Mouse (Mus musculus): Measurements from ENCODE around the gene Il33. TPM values are rescaled to one million over a fixed set of nuclear protein-coding genes. Genes with fewer than 3 reads are reported as not detected.
A peak's percentile ranks its signal among the peaks of the same experiment; 100 is the strongest.

Il33 gene
- polyA plus RNA-seq, 1 experiment from 2014 or later: 7.1 TPM

DNA sequence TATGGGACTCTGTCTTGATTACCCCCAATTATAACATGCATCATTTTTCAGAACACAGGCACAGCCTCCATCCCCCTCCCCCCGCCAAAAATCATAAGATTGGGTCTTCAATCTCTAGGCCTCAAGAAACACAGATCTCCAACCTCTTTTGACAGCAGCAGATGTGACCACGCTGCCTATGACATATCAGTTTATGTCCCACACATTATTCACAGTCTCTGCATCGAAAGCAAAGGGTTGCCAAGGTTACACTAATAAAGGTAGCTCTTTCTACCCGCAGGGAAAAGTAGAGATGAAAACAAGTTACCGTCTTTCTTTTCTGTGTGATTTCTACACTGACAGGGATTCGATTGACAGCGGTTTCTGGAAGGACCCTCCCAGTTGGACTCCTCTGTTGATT lies 29.9 kb upstream of the Il33 start:
- no peak for ATAC-seq (ENCODE audit: borderline replicate concordance, extremely low read depth, low FRiP score, low TSS enrichment)
- Histone ChIP-seq H3K27ac (no peak overlapping the region), H3K36me3 (no peaks in the 10 kb centered on the region), H3K9me3 (no peaks in the 10 kb centered on the region; the same call in 1 of the 2 replicates), H3K4me1 (no peaks in the 10 kb centered on the region), H3K9ac (no peak overlapping the region), H3K4me2 (no peak overlapping the region), H3K4me3 (no peak overlapping the region), H3K27me3 (no peaks in the 10 kb centered on the region)
- 80% methylated on average over 7 of the region's 7 CpGs for WGBS

- whole genome bisulfite sequencing: 65% methylated on average over 3 of the region's 3 CpGs
- Histone ChIP-seq H3K36me3 (no peaks in the 10 kb centered on the region), H3K4me3 (no peak overlapping the region), H3K9me3 (no peaks in the 10 kb centered on the region; the same call in 1 of the 2 replicates), H3K27ac (no peak overlapping the region), H3K4me2 (no peak overlapping the region), H3K27me3 (no peaks in the 10 kb centered on the region), H3K9ac (no peak overlapping the region), H3K4me1 (peaks cover 5% of the 10 kb centered on the region; the same call in 1 of the 2 replicates)
- ATAC-seq (ENCODE audit: borderline replicate concordance, extremely low read depth, low FRiP score, low TSS enrichment): no peak
Observed at GRCm38 (mm10) chr19:29900318-29900717, 24.6 kb upstream of the Il33 start.

GRCm38 (mm10) chr19:29902343-29903070 lies 22.4 kb upstream of the Il33 start:
- H3K27me3 ChIP-seq: no peaks in the 10 kb centered on the region
- no peak overlapping the region for H3K9ac ChIP-seq
- no peak overlapping the region for H3K4me2 ChIP-seq
- H3K9me3 ChIP-seq: no peaks in the 10 kb centered on the region; the same call in 1 of the 2 replicates
- 32% methylated on average over 4 of the region's 4 CpGs for WGBS
- H3K27ac ChIP-seq: no peak overlapping the region
- H3K4me3 ChIP-seq: no peak overlapping the region
- no peaks in the 10 kb centered on the region for H3K36me3 ChIP-seq
- H3K4me1 ChIP-seq: peaks cover 5% of the 10 kb centered on the region; the same call in 1 of the 2 replicates
- no peak for ATAC-seq (ENCODE audit: borderline replicate concordance, extremely low read depth, low FRiP score, low TSS enrichment)

- no peak for ATAC-seq (ENCODE audit: borderline replicate concordance, extremely low read depth, low FRiP score, low TSS enrichment)
- WGBS: 73% methylated on average over 1 of the region's 1 CpGs
- no peak overlapping the region for H3K9ac ChIP-seq
- no peaks in the 10 kb centered on the region for H3K9me3 ChIP-seq
- H3K4me1 ChIP-seq: peaks cover 5% of the 10 kb centered on the region; the same call in 1 of the 2 replicates
- no peak overlapping the region for H3K4me3 ChIP-seq
- H3K4me2 ChIP-seq: no peak overlapping the region
- H3K36me3 ChIP-seq: no peaks in the 10 kb centered on the region
- no peaks in the 10 kb centered on the region for H3K27me3 ChIP-seq
- no peak overlapping the region for H3K27ac ChIP-seq
Observed at GRCm38 (mm10) chr19:29905896-29906295, 19.0 kb upstream of the Il33 start.

DNA sequence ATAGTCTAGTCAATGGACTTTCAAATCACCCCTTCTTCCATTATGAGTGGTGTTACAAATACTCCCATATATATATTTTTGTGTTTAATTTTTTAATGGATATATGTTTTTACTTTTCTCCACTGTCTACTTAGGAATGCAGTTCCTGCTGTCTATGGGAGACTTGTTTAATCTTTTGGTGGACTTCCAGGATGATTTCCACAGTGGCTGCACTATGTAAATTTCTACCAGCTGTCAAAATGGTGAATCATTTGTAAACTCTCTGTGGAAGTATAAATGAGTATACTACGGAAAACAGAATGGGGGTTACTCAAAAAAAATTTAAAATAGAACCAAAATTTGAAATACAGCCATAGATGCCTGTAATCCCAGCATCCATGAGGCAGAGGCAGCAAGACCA lies 15.7 kb upstream of the Il33 start:
- Histone ChIP-seq H3K4me2 (no peak overlapping the region), H3K27me3 (no peaks in the 10 kb centered on the region), H3K9me3 (no peaks in the 10 kb centered on the region), H3K4me1 (no peaks in the 10 kb centered on the region), H3K36me3 (no peaks in the 10 kb centered on the region), H3K4me3 (no peak overlapping the region), H3K27ac (no peak overlapping the region), H3K9ac (no peak overlapping the region)
- ATAC-seq (ENCODE audit: borderline replicate concordance, extremely low read depth, low FRiP score, low TSS enrichment): no peak
- WGBS: 51% methylated on average over 1 of the region's 1 CpGs

DNA sequence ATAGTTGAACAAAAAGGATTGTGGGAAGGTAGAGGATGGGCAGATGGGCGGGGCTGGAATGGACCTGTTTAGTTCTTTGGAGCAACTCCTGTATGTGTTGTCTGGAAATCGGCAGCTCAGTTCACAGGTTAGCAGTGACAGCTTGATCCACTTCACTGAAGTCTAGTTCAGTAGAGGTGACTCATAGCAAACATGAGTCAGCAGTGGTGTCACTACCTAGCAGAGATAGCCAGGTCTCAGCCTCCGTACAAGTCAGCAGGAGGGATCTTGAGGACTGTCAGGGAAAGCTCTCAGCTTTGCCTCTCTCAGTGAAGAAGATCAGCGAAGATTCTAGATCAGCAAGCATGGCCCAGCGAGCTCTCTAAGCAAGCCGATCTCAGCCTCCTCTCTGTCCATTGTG lies 13.0 kb upstream of the Il33 start:
- no peak for ATAC-seq (ENCODE audit: borderline replicate concordance, extremely low read depth, low FRiP score, low TSS enrichment)
- no peaks in the 10 kb centered on the region for H3K4me1 ChIP-seq
- H3K4me3 ChIP-seq: no peak overlapping the region
- WGBS: 77% methylated on average over 6 of the region's 6 CpGs
- H3K27ac ChIP-seq: no peak overlapping the region
- no peak overlapping the region for H3K9ac ChIP-seq
- H3K36me3 ChIP-seq: no peaks in the 10 kb centered on the region
- H3K4me2 ChIP-seq: no peak overlapping the region
- H3K9me3 ChIP-seq: no peaks in the 10 kb centered on the region
- H3K27me3 ChIP-seq: no peaks in the 10 kb centered on the region

DNA sequence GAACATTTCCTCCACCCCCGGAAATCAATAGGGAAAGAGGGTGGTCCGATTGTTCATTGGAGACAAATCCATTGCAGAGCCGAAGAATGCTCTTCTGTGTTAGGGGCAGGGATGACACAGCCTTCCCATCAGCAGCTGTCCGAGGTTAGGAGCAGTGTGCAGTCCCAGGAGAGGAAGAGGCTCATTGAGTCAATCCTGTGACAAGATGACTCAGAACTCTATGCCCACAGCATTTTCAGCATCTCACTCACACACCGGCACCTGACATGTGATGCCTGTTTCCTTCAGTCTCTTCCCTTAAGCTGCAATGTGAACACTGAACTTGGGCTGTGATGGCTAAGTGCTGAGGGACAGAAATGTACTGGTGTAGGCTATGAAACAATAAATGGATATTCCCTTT lies 7.5 kb upstream of the Il33 start:
- H3K4me2 ChIP-seq: no peak overlapping the region
- ATAC-seq (ENCODE audit: borderline replicate concordance, extremely low read depth, low FRiP score, low TSS enrichment): no peak
- 81% methylated on average over 5 of the region's 5 CpGs for WGBS

DNA sequence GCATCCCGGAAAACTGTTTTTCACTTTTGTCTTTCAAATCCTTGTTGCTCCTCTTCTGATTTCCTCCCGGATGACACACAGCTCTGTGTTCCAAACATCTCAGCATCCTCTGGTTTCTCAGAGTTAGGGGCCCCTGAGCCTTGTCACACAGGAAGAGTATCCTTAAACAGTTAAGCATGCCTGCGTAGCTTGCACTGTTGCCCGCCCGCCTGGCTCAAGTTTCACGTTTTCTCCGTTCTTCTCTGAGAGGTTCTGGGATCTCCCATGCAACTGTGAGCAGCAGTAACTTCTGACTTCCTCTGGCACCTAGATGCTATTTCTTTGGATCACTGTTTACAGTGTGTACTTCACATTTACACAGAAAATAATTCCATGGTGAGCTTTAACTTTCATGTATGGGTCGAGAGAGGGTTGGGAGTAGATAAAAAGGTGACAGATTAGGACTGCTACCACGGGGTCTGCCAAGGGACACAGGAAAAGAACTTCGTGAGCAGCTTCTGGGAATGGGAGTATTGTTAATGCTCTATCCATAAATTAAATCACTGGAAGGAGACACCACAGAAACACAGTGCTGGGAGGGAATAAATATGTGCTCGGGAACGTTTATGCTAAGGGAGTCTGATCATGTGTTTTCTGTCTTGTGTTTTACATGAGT lies 1.3 kb downstream of the Il33 start:
- peaks cover 34% of the 10 kb centered on the region for H3K4me1 ChIP-seq
- peak; percentile 37; the same call in 1 of the 2 replicates for ATAC-seq (ENCODE audit: borderline replicate concordance, extremely low read depth, low FRiP score, low TSS enrichment)
- H3K4me3 ChIP-seq: no peak overlapping the region
- 20% methylated on average over 12 of the region's 12 CpGs for WGBS
- no peaks in the 10 kb centered on the region for H3K9me3 ChIP-seq
- H3K36me3 ChIP-seq: no peaks in the 10 kb centered on the region
- H3K4me2 ChIP-seq: peak overlapping the region; percentile 8; the same call in 1 of the 2 replicates
- no peaks in the 10 kb centered on the region for H3K27me3 ChIP-seq
- no peak overlapping the region; the same call in 1 of the 2 replicates for H3K27ac ChIP-seq
- H3K9ac ChIP-seq: no peak overlapping the region

More for the DNA sequence above, 7.5 kb upstream of the Il33 start:
- Histone ChIP-seq H3K9ac (no peak overlapping the region), H3K4me1 (no peaks in the 10 kb centered on the region), H3K36me3 (no peaks in the 10 kb centered on the region), H3K27ac (no peak overlapping the region), H3K9me3 (no peaks in the 10 kb centered on the region), H3K27me3 (no peaks in the 10 kb centered on the region), H3K4me3 (no peak overlapping the region)

DNA sequence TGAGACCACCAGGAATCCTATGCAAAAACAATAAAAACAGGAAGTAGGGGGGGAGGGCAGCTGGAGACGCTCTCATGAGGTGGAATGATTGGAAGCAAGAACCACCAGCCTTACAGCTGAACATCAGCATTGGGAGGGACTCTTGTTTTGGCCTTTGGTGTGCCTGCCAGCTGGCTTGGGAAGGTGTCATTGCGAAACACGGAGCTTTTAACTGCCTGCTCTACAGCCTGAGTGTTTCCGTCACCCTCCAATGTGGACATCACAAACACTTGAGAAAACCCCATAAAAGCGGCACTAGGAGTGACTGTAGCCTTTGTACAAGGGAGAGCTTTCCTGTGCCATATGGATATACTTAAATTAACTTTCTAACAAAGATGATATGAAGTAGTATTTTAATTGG lies 5.4 kb downstream of the Il33 start:
- H3K4me1 ChIP-seq: peaks cover 26% of the 10 kb centered on the region
- no peak overlapping the region for H3K9ac ChIP-seq
- no peaks in the 10 kb centered on the region for H3K9me3 ChIP-seq
- H3K4me3 ChIP-seq: no peak overlapping the region
- H3K36me3 ChIP-seq: no peaks in the 10 kb centered on the region
- peak; percentile 67; the same call in 1 of the 2 replicates for ATAC-seq (ENCODE audit: borderline replicate concordance, extremely low read depth, low FRiP score, low TSS enrichment)
- 22% methylated on average over 5 of the region's 5 CpGs for whole genome bisulfite sequencing
- no peak overlapping the region for H3K27ac ChIP-seq
- H3K4me2 ChIP-seq: no peak overlapping the region
- H3K27me3 ChIP-seq: no peaks in the 10 kb centered on the region

GRCm38 (mm10) chr19:29937445-29937844 lies 12.5 kb downstream of the Il33 start:
- H3K27me3 ChIP-seq: no peaks in the 10 kb centered on the region
- 26% methylated on average over 8 of the region's 8 CpGs for WGBS

GRCm38 (mm10) chr19:29940239-29940638 lies 15.3 kb downstream of the Il33 start:
- ATAC-seq (ENCODE audit: borderline replicate concordance, extremely low read depth, low FRiP score, low TSS enrichment): no peak
- H3K4me1 ChIP-seq: peaks cover 4% of the 10 kb centered on the region; the same call in 1 of the 2 replicates
- no peak overlapping the region for H3K4me3 ChIP-seq
- H3K27me3 ChIP-seq: no peaks in the 10 kb centered on the region
- no peak overlapping the region for H3K27ac ChIP-seq
- H3K36me3 ChIP-seq: no peaks in the 10 kb centered on the region
- no peaks in the 10 kb centered on the region for H3K9me3 ChIP-seq
- 33% methylated on average over 6 of the region's 6 CpGs for WGBS
- H3K9ac ChIP-seq: no peak overlapping the region
- H3K4me2 ChIP-seq: peak overlapping the region; percentile 13; the same call in 1 of the 2 replicates

More at GRCm38 (mm10) chr19:29937445-29937844, 12.5 kb downstream of the Il33 start:
- no peaks in the 10 kb centered on the region for H3K36me3 ChIP-seq
- H3K27ac ChIP-seq: no peak overlapping the region
- no peak overlapping the region for H3K4me3 ChIP-seq
- no peak for ATAC-seq (ENCODE audit: borderline replicate concordance, extremely low read depth, low FRiP score, low TSS enrichment)
- H3K4me2 ChIP-seq: no peak overlapping the region
- H3K9me3 ChIP-seq: no peaks in the 10 kb centered on the region
- peaks cover 4% of the 10 kb centered on the region; the same call in 1 of the 2 replicates for H3K4me1 ChIP-seq
- no peak overlapping the region for H3K9ac ChIP-seq

DNA sequence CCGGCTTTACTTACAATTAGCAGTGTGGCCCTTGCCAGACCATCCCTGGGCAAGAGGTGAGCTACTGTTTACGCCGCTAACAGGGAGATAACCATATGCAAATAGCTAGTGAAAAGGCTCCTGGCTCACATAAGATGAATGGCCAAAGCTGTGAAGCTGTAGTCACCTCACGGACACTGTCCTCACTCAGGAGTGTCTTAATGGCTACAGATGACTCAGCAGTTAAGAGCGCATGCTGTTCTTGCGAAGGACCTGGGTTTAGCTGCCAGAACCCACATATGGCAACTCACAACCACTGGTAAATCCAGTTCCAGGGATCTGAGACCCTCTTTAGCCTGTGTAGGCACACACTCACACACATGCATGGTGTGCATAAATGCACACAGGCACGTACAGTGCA lies 16.3 kb downstream of the Il33 start:
- Histone ChIP-seq H3K4me1 (peaks cover 7% of the 10 kb centered on the region; the same call in 1 of the 2 replicates), H3K27me3 (no peaks in the 10 kb centered on the region), H3K4me2 (no peak overlapping the region), H3K36me3 (no peaks in the 10 kb centered on the region), H3K27ac (no peak overlapping the region), H3K4me3 (no peak overlapping the region), H3K9ac (no peak overlapping the region), H3K9me3 (no peaks in the 10 kb centered on the region)
- WGBS: 77% methylated on average over 7 of the region's 7 CpGs
- no peak for ATAC-seq (ENCODE audit: borderline replicate concordance, extremely low read depth, low FRiP score, low TSS enrichment)

Measured in lung, embryonic 15.5 days (tissue).